Mouse (Mus musculus) olfactory bulb, adult 2 months (tissue): Measurements from ENCODE around the gene Il12rb1.

ENCODE experiments used
- CTCF ChIP-seq: fragments of 200-500 bp; IDR thresholded peaks from 2 replicates; pipeline ENCODE4 v1.5.1; 2012; ENCODE audit warnings: low read depth, mild to moderate bottlenecking, low read length, moderate library complexity; ENCODE audit not compliant: insufficient read depth
- POLR2A ChIP-seq: fragments of 200-500 bp; IDR thresholded peaks from 2 replicates; pipeline ENCODE4 v1.6.1; 2012; ENCODE audit warnings: mild to moderate bottlenecking, low read depth, low read length, moderate library complexity; ENCODE audit not compliant: insufficient read depth

- TF ChIP-seq POLR2A (no peak), CTCF (no peak)
Measured at GRCm38 (mm10) chr8:70795370-70795769, 12.9 kb upstream of the Il12rb1 start.
